Mouse (Mus musculus) ES-Bruce4 (cell line): Measurements from ENCODE around the gene Ppm1h. TPM values are rescaled to one million over a fixed set of nuclear protein-coding genes. Genes with fewer than 3 reads are reported as not detected.
A peak's percentile ranks its signal among the peaks of the same experiment; 100 is the strongest.

Experiments
- H3K27ac ChIP-seq: 2 replicates; pipeline ENCODE4 v1.5.1; 2012; ENCODE audit warnings: low read length, inconsistent platforms; ENCODE audit not compliant: insufficient read depth
- H3K27me3 ChIP-seq: 2 replicates; pipeline ENCODE4 v1.6.1; 2012; ENCODE audit warnings: mild to moderate bottlenecking, low read length, inconsistent platforms; ENCODE audit not compliant: control insufficient read depth, poor library complexity, insufficient read depth, severe bottlenecking
- H3K36me3 ChIP-seq: 2 replicates; pipeline ENCODE4 v1.6.1; 2012; ENCODE audit warnings: inconsistent platforms, mild to moderate bottlenecking, low read length, moderate library complexity; ENCODE audit not compliant: control insufficient read depth, poor library complexity, insufficient read depth, severe bottlenecking
- H3K4me1 ChIP-seq: one replicate; pipeline ENCODE4 v1.8.1; 2011; ENCODE audit warnings: low read length; ENCODE audit not compliant: control insufficient read depth, insufficient read depth
- H3K4me3 ChIP-seq: 2 replicates; pipeline ENCODE4 v1.5.1; 2011; ENCODE audit warnings: low read depth, mild to moderate bottlenecking, low read length
- H3K9ac ChIP-seq: 2 replicates; pipeline ENCODE4 v1.6.1; 2012; ENCODE audit warnings: low read depth, mild to moderate bottlenecking, inconsistent platforms; ENCODE audit not compliant: poor library complexity, severe bottlenecking
- H3K9me3 ChIP-seq: replicated peaks from 2 replicates; pipeline ENCODE4 v1.6.1; 2012; ENCODE audit warnings: mild to moderate bottlenecking, low read length, inconsistent platforms; ENCODE audit not compliant: control insufficient read depth, poor library complexity, insufficient read depth, severe bottlenecking
- CTCF ChIP-seq: IDR thresholded peaks from one replicate; pipeline ENCODE4 v1.8.1; 2011; ENCODE audit warnings: low read depth, low read length
- EP300 ChIP-seq: IDR thresholded peaks from 2 replicates; pipeline ENCODE4 v1.6.1; 2011; ENCODE audit warnings: low read depth, low read length; ENCODE audit not compliant: insufficient read depth
- POLR2A ChIP-seq: IDR thresholded peaks from one replicate; pipeline ENCODE4 v1.8.1; 2011; ENCODE audit warnings: low read length; ENCODE audit not compliant: insufficient read depth
- polyA plus RNA-seq: library from polyadenylated mRNA; stranded (reverse); fragments of >200 nt; gene quantifications from 2 replicates; pipeline ENCODE4 v1.2.4, GENCODE M21; 2011; ENCODE audit warnings: low read depth; ENCODE audit not compliant: missing spikeins, insufficient read depth, insufficient read length

Gene Ppm1h
- polyA plus RNA-seq, 1 experiment: 8.7 TPM

DNA sequence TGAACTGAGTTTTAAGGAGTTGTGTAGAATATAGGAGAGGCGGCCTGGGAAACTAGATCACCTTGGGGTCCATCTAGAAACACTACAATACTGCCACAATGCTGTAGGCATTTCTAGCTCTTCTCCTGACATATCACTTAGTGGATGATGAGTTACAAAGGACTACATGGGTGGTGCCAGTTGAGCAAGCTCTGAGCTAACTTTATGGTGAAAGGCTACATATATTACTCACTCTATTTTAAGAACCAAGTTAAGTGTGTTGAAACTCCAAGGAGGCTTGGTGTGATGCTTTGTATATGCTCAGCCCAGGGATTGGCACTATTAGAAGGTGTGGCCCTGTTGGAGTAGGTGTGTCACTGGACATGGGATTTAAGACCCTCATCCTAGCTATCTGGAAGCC is 26.0 kb upstream of the Ppm1h start:
- Histone ChIP-seq H3K36me3 (no peaks in the 10 kb centered on the region), H3K27me3 (no peaks in the 10 kb centered on the region), H3K9me3 (no peaks in the 10 kb centered on the region), H3K4me3 (no peak overlapping the region), H3K27ac (no peak overlapping the region), H3K4me1 (no peaks in the 10 kb centered on the region), H3K9ac (no peak overlapping the region)
- TF ChIP-seq POLR2A (no peak), CTCF (no peak), EP300 (no peak)

DNA sequence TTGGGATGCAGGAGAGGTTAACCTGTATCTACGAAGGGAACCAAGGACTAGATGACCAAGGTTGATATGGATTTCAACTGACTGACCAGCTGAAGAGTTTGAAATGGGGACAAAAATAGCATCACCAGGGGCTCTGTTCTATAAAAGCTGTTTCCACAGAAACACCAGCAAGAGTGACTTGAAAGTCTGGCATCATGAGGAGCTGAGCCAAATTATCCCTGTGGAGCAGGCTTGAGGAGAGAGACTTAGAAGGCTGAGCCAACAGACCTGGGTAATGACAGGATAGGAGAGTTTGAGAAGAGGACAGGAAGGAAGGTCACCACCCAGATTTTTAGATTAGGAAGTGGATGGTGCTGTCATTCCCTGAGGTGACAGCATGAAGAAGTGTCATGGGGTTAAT is 12.9 kb upstream of the Ppm1h start:
- no peaks in the 10 kb centered on the region for H3K36me3 ChIP-seq
- H3K4me1 ChIP-seq: no peaks in the 10 kb centered on the region
- H3K4me3 ChIP-seq: no peak overlapping the region
- H3K27ac ChIP-seq: no peak overlapping the region
- no peaks in the 10 kb centered on the region for H3K9me3 ChIP-seq
- TF ChIP-seq POLR2A (no peak), EP300 (no peak), CTCF (no peak)
- no peak overlapping the region for H3K9ac ChIP-seq
- peaks cover 1% of the 10 kb centered on the region; the same call in 1 of the 2 replicates for H3K27me3 ChIP-seq

DNA sequence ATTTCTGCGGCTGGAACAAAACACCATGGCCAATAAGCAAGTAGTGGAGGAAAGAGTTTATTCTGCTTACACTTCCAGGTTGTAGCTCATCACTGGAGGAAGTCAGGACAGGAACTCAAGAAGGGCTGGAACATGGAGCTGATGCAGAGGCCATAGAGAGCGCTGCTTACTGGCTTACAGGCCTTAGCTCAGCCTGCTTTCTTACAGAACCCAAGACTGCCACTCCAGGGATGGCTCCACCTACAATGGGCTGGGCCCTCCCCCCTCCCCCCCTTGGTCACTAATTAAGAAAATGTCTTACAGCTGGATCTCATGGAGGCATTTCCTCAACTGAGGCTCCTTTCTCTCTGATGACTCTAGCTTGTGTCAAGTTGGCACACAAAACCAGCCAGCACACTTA is 7.3 kb upstream of the Ppm1h start:
- Histone ChIP-seq H3K4me3 (no peak overlapping the region), H3K27me3 (peaks cover under 1% of the 10 kb centered on the region; the same call in 1 of the 2 replicates), H3K4me1 (no peaks in the 10 kb centered on the region), H3K36me3 (no peaks in the 10 kb centered on the region), H3K9ac (no peak overlapping the region), H3K27ac (no peak overlapping the region), H3K9me3 (no peaks in the 10 kb centered on the region)
- TF ChIP-seq CTCF: no peak
- TF ChIP-seq POLR2A: no peak
- TF ChIP-seq EP300: no peak

DNA sequence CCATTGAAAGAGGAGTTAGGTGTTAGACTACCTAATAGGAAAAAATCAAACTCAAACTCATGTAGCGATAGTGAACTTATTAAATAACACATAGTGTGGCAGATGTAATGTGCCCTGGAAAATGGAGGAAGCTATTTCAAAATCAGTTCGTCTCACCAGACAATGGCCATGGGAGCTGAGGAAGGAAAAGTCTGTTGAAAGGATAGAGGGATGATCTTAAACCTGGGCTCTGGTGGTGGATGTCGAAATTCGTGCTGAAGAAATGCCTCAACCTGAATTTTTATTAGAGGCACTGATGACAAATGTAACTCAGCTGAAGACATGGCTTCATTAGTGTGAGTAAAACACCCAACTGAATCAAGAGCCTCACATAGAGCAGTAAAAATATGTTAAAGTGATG is 6.5 kb upstream of the Ppm1h start:
- H3K4me1 ChIP-seq: no peaks in the 10 kb centered on the region
- H3K9ac ChIP-seq: no peak overlapping the region
- no peak overlapping the region for H3K27ac ChIP-seq
- H3K9me3 ChIP-seq: no peaks in the 10 kb centered on the region
- no peaks in the 10 kb centered on the region for H3K36me3 ChIP-seq
- no peak overlapping the region for H3K4me3 ChIP-seq
- H3K27me3 ChIP-seq: no peaks in the 10 kb centered on the region
- TF ChIP-seq POLR2A: no peak

DNA sequence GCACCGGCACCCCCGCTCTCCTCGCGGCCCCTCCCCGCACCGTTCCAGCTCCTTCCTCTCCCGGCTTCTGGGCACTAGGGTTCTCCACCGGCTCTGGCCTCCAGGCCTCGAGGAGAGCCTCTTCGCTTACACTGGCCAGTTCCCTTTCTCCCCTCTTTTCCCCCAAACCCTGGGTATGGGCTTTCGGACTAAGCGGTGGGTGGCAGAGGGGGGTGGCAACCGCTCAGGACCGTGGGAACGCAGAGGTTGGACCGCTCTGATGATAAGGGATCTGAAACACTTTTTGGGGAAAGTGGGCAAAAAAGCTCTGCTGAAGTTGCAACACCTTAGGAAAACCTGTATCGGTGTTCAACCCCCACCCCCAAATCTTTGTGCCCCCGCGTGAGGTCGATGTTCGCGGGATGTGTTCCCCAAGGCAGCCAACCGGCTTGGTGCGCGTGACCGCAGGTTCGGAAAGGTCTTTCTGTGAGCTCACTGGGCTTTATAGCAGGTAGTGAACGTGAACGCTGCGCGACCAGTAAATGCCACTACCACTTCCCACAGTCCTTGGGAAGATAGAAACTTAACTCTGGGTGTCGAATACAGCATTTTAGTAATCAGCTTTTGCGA is 979 bp downstream of the Ppm1h start:
- H3K36me3 ChIP-seq: no peaks in the 10 kb centered on the region
- peaks cover 4% of the 10 kb centered on the region; the same call in 1 of the 2 replicates for H3K27me3 ChIP-seq
- H3K4me1 ChIP-seq: peaks cover 3% of the 10 kb centered on the region
- no peak overlapping the region for H3K27ac ChIP-seq
- TF ChIP-seq EP300 (no peak), CTCF (no peak), POLR2A (no peak)
- H3K9me3 ChIP-seq: no peaks in the 10 kb centered on the region
- peak overlapping the region; percentile 66 for H3K4me3 ChIP-seq
- H3K9ac ChIP-seq: peak overlapping the region; percentile 82

DNA sequence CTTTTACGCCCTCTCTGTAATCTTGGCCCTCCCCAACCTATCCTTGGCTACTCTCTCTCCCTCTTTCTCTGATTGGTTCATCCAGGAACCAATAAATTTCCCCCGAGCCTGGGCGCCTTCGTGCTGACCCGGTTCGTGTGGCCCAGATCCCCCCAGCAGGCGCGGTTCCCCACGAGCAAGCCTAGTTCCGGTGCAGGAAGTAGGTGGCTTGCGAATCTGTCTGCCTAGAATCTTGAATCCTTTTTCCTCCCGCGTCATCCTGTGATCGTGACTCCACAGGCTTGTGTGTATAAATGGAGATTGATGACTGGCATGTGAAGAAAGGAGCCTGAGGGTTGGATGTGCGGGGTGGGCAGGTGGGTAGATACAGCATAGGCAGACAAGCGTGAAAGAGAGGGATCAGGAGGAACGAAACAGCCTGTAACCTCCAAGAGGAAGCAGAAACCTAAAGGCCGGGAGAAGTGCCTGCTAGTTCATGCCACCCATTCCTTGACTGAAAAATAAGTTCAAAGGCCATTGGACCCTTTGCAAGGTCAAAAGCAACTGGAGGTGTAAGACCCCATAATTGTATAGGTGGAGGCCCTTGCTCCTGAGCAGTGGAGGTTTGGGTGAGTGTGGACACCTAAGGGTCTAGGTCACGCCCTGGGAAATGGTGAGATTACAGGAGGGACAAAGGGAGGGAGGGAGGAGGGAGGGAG is 2.0 kb downstream of the Ppm1h start:
- no peak overlapping the region; the same call in 1 of the 2 replicates for H3K9ac ChIP-seq
- H3K4me3 ChIP-seq: peak overlapping the region; percentile 12
- H3K9me3 ChIP-seq: no peaks in the 10 kb centered on the region
- no peak overlapping the region for H3K27ac ChIP-seq
- H3K27me3 ChIP-seq: peaks cover 4% of the 10 kb centered on the region; the same call in 1 of the 2 replicates
- no peak for TF ChIP-seq CTCF
- no peak for TF ChIP-seq EP300
- no peaks in the 10 kb centered on the region for H3K36me3 ChIP-seq
- peaks cover 3% of the 10 kb centered on the region for H3K4me1 ChIP-seq
